Mouse (Mus musculus): ENCODE measurements at regions not wholly inside any gene's neighbourhood (a gene's known extent, or its start where the extent isn't known, plus 50 kb on each side); places are given as distances from the start of the nearest gene placed in this dataset.

DNA sequence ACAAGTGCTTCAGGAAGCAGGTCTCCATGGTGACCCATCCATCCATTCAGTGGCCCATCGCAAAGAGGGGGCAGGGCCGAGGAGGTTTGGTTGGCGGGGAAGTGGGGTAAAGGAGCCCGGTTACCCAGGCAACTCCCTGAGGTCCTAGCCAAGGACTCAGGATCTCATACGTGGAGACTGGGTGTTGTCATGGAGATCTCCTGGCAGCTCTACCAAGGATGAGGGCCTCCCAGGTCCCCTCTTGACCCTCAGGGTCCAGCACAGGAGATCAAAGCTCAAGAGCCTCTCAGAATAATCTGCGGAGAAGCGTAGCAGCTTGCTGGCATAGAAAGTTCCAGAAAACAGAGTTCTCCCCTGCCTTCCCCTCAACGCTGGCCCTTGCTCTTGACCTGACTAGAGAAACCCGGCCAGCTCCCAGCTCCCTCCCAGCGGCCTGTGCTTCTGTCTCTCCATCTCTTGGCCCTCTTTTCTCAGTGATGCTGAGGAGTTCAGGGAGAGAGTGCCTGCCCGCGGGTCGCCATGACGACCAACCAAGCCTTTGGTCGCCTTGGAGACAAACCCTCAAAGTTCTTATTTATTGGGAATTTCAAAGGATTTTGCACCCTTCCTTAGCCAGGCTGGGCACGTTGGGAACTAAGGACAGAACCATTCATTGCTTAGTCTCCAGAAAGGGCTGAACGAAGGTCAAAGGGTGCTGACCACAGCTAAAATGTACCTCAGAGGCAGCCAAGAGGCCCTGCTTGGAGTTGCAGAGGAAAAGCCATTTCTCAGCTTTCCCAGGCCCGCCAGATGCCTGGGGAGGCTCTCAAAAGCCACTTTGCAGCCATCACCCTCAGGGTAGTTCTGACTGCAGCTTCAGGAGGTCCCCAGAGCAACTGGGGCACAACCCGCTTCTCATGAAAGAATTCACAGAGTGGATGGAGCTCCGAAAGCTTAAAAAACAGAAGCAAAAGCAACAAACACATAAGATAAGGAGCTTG is 60.0 kb downstream of the Ubiad1 start:
- peak; percentile 79 for DNase-seq (ENCODE audit: low read depth, low spot score)

DNA sequence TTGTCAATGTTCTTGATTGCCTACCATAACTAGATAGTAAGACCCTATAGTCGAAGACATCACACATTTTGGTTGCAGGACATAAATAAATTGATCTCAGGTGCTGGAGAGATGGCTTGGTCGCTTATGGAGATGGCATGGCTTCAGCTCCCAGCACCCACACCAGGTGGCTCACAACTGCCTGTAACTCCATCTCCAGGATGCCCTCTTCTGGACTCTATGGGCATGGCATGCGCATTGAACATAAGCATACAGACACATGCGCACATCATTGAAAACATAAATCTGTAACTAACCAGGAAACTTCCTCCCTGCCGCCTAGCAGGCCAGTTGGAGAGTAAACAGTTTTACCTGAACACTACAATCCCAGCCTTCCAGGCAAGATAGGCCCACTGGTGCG is 64.0 kb downstream of the Ubiad1 start:
- no peak for DNase-seq (ENCODE audit: low read depth, low spot score)

DNA sequence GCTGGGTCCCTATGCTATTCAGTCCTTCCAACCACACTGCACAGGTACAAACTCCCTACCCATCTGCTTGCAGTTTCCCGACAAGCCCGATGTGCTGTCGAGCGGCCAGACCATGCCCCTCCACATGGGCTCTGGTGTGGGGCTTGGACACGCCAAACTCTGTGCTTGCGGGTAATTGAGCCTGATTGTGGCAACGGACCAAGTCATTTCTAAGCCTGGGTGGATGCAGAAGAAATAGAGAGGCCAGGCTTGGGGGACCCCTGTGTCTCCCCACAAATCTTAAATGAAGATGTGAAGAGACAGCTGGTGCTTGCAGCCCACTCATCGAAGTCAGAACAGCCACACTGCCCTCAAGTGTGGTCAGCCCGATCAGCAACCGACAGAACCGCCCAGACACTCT is 66.1 kb downstream of the Ubiad1 start:
- DNase-seq (ENCODE audit: low read depth, low spot score) = no peak

DNA sequence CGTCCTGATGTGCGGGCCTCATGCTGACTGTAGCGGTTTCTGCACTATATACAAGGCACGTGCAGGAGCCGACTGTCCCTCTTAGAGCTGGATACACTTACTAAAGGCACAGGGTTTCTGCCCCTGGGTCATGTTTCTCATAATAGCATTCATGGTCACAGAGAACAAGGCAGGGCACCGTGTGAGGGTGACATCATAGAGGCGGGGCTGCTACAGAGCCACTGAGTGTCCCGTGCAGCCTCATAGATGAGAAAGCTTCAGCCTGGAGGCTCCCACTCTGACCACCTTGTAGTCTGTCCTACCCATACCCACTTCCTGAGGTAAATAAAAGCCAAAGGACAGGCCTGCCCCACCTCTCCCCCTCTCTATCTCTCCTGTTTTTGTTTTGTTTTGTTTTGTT is 67.2 kb downstream of the Ubiad1 start:
- no peak for DNase-seq (ENCODE audit: low read depth, low spot score)

DNA sequence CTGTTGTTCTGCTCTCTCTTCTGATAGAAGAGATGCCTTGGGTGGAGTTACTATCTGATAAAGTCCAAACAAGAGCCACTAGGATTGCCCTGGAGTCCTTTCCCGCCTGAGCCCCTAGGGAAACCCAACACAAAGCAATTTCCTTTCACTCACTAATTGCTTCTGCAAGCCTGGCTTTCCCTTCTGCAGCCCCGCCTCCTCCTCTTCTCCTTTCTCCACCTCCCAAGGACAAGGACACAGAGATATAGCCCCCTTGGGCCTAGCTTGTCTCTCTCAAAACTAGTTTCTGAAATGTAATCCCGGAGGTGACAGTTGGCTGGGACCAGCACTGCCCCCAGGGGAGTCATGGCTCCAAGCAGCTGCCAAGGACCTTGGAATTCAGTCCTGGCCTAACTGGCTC is 68.1 kb downstream of the Ubiad1 start:
- no peak for DNase-seq (ENCODE audit: low read depth, low spot score)

DNA sequence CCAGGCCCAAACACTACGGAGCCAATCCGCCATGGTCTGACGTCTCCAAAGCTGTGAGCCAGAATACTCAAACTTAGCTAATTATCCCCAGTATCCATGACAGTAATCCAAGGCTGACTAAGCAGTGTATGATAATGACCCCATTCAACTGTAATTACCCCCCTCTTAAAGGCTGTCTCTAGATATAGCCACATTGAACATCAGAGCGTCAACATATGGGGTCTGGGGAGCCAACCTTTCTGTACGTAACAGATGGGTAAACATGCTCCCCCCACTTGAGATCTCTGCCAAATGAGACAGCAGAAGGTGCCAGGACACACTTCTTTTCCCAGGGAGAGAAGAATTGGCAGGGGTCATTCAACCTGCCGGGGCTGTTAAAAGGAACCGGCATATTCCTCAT is 73.1 kb downstream of the Ubiad1 start:
- DNase-seq (ENCODE audit: low read depth, low spot score) = no peak

DNA sequence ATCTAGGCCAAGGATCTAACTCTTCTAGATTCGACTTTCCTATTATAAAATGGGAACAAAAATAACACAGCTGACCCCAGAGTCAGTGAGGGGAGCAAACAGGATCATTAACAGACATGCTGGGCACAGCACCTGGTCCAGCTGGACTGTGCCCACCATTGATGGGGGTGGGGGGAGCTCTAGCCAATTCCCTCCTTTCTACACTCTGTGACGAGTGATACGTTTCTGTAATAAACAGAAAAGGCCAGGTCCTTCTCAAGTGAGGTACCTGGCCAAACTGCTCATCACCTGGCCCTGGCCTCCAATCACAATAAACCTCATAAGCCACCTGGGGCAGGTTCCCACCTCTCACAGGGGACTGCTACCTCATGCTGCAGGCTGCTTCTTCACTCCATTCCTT is 76.9 kb downstream of the Ubiad1 start:
- DNase-seq (ENCODE audit: low read depth, low spot score) = no peak

DNA sequence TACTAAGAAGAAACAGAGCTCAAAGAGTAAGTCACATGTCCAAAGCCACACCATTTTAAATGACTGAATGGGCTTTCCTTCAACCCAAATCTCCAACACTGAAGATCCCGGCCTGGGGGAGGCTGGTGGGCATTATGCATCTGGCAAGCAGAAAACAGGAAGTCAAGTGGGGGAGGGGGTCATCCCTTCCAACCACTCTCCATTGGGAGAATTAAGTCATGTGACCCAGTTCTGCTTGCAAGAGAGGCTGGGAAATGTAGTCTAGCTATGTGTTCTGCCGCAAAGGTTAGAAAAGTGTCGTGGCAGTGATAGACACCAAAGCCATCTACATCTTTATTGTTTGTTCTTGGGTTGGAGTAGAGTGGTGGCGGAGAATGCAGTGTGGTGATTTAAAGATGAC is 78.0 kb upstream of the Disp3 start:
- DNase-seq (ENCODE audit: low read depth, low spot score) = no peak

DNA sequence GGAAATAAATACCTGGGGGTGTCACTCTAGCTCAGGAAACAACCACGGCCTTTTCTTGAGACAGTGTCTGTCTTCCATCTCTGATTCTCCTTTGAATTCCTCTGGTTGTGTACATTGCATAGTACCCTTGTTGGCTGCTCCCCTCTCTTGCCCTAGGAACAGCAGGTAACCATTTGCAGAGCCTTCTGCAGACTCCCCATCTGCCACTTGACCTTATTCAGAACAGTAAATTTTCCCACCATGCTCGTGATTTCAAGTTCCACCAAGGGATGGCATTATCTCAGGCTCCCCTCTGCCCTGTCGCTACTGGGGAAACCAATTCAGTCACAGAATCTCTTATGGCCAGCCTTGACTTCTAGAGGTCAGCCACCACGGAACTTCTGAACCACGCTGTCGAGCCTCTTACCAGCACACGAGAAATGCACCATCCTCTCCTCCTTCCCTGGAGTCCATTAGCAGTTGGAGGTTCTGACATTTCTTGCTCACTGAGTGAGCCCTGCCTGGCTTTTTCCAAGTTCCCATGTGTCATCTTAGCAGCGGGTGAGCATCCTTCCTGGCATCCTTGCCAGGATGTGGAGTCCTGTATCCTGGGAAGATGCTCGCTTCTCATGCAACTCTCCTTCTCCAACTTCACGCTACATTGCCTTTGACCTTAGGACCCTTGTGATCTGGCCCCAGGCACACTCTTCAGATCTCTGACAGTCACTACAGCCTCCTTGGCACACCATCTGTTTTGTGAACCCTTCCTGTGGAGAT is 75.8 kb upstream of the Disp3 start:
- no peak for DNase-seq (ENCODE audit: low read depth, low spot score)

DNA sequence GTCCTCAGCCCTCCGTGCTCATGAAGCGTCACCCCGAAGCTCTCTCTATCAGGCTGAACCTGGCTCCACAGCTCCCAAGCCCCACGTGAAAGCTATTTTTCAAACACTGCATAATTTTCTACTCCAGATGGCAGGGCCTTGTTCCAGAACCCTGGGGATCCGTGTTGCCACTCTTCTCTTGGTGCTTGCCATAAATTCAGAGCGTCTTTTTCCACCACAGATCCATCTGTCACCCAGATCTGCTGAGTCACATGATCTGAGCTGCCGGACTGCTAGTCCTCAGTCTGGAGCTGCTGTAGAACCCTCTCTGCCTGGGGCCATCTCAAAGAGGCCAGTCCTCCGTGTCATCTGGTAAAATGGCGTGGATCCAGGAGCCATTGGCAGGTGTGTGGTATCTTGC is 73.2 kb upstream of the Disp3 start:
- DNase-seq (ENCODE audit: low read depth, low spot score) = no peak

DNA sequence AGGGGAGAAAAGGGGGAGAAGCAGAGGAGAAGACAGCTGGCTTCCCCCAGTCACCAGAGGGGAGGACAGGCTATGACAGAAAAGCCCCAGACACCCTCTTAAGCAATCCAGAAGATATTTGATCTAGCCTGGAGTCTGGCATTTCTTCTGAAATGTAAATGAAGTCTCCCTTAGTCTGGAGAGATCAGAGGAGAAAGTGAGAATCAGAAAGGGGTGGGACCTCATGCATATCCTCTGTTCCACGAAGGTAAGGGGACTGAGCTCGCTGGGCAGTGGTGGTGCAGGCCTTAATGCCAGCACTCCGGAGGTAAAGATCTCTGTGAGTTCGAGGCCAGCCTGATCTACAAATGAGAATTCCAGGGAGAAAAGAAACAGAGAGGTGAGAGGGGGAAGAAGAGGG is 70.6 kb upstream of the Disp3 start:
- no peak for DNase-seq (ENCODE audit: low read depth, low spot score)

DNA sequence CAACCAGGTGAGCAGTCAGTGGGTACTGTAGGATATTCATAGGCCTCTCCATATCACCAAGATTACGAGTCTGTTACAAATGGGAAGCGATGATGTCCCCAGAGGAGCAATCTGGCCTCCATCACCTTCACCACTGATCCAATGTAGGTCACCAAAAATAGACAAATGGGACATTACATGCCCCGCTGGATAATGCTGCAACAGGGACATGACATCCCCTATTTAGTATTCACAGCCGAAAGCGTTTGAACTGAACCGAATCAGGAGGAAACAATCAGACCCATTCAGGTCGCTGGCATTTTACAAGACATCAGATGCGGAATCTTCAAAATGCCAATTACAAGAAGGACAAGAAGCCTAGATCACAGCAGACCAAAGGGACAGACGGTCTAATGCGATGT is 69.5 kb upstream of the Disp3 start:
- DNase-seq (ENCODE audit: low read depth, low spot score) = no peak

DNA sequence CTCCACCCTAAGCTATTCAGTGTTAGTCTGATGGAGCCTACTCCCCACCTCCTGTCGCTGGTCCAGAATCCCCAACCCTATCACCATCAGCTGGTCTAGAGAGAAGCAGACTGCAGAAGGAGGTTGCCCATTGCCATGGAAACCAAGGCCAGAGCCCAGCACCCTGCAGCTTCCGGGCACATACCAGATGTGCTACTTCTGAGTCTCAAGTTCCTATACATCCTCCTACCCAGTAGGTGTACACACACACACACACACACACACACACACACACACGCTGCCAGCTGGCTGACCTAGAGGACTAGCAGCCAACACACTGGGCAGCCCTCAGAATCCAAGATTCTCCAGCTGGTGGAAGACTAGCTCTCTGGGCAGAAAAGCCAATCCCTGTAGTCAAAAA is 68.9 kb upstream of the Disp3 start:
- no peak for DNase-seq (ENCODE audit: low read depth, low spot score)

DNA sequence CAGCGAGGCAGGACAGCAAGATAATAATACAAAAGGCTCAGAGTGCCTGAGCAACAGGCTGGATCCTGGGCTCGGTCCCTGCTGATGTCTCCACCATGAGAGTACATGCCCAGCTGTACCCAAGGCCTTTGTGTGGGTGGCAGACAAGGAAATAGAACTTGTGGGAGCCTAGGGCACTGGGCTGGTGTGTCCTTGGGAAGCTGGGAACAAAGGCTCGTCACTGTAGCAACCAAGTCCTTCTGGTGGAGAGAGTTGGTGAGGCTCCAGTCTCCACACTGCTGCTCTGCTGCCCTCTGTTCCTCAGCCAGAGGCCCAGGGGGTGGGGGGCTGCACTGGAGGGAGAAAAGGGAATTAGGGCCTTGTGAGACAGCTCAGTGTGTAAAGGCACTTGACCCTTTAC is 66.2 kb upstream of the Disp3 start:
- no peak for DNase-seq (ENCODE audit: low read depth, low spot score)

DNA sequence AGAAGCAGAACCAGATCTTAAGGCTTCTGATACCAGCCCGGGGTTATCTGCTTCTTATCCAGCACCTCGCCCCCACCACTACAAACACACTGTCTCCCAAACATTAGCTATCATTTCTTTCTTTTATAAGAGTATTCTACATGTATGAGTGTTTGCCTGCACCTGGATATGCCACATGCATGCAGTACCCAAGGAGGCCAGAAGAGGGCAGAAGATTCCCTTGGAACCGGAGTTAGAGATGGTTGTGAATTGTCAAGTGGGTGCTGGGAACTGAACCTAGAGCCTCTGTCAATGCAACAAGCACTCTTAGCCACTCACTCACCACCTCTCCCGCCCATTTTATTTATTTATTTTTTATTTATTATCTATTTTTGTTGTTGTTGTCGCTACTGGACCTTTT is 64.9 kb upstream of the Disp3 start:
- DNase-seq (ENCODE audit: low read depth, low spot score) = no peak

DNA sequence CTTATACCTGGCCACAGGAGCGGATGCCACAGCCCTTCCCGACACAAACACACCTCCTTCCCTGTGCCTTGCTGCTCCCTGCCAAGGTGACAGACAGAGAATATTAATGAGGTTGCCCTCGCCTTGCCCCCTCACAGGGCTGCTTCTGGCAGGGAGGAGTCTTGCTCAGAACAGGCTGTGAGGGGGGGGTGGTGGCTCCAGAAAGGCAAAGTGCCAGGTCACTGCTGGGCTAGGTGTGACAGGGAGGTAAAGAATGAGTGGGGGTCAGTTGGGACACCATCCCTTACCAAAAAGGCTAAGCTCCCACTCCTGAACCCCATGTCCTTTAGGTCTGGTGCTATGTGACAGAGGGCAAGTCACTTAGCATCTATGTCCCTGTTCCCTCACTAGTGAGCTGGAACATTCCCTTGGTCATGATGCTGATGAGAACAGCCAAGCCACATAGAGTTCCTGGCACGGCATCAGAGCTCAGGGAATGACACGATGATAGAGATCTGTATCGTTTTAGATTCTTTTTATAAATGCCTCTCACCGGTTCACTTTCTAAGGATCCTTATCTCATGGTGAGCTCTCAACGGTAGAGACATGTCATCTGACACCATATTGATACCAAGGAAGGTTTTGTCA is 53.9 kb upstream of the Disp3 start:
- no peak for DNase-seq (ENCODE audit: low read depth, low spot score)

DNA sequence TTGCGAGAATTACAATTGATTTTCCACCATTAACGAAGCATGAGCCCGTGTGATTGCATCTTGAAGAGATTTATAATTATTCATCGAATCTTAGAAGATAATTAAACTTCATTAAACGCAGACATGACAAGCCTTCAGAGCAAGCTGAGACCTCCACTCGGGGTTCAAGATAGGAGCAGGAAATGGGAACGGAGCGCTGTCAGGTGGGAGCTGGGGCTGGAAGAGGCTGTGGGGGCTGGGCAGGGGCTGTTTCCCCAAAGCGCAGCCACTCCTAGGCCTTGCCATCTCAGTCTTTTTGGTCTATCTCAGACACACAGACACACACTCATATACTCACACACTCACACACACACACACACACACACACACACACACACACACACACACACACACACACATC is 52.6 kb upstream of the Disp3 start:
- no peak for DNase-seq (ENCODE audit: low read depth, low spot score)

DNA sequence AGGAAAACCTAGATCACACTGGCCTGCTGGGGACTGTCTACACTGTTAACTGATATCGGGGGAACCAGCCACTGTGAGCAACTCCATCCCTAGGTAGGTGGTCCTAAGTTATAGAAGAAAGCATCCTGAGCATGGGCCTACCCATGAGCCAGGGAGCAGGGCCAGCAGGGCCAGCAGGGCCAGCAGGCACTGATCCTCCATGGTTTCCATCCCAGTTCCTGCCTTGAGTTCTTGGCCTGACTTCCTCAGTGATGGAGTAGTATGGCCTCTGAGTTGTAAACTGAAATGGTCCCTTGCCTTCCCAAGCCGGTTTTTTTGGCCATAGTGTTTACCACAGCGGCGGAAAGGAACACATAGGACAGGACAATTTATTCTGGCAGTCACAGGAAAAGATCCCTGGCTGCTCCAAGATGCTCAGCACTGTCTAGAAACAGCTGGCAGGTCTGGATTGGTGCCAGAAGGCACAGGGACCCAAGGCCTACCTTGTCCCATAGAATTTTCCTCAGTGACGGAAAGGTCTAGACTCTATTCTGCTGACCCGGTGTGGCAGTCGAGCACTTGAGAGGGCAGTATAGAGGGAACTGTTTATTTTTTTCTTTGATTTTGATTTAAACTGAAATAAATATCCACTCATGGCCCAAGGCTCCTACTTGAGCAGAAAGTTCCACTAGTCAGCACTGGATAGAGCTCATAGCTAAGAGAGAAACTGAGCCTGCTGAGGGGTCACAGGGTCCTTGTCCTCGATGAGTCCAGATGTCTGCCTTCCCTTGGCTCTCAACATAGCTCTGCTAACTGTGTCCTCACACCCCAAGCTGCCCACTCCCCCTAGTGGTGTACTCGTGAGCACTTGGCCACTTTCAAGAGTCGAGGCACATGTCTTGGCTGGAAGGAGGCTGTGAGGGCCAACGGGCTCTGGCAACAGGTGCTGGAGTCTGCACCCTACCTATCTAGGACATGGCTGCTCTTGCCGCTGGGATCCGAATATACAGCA is 50.4 kb upstream of the Disp3 start:
- peak; percentile 61 for DNase-seq (ENCODE audit: low read depth, low spot score)

Measured in mesoderm, embryonic 11.5 days (tissue).